Mouse (Mus musculus) megakaryocyte, adult 5-6 weeks (primary cell): ENCODE results near the gene Gm14569. TPM values are rescaled to one million over a fixed set of nuclear protein-coding genes. Genes with fewer than 3 reads are reported as not detected.

Experiments used
- total RNA-seq, 2 experiments: library from RNA; stranded (forward) in 1 of 2; stranded (reverse) in 1 of 2; fragments of 153-499, 151-499 nt in 1 of 2; fragments of 221-1000, 200-1000 nt in 1 of 2; gene quantifications; 2 replicates each; pipeline versions ENCODE4 v1.2.3 to v1.2.4; 2015 to 2017

Gm14569 gene
- total RNA-seq, 2 experiments from 2014 or later, result not detected

Other genes with a start within 250 kb of the Gm14569 start
- 10.9 and 11.1 TPM in 2 replicates for gene Lonrf3, start 163.5 kb downstream of the Gm14569 start, total RNA-seq (2015)
- 23.8 and 25.8 TPM in 2 replicates for gene Lonrf3, start 163.5 kb downstream of the Gm14569 start, total RNA-seq (2017)
- gene Gm6268, start 90.5 kb downstream of the Gm14569 start, total RNA-seq (2015), result not detected in 2 replicates
- not detected in 2 replicates for gene Gm6268, start 90.5 kb downstream of the Gm14569 start, total RNA-seq (2017)
- 40.1 and 45.5 TPM in 2 replicates for gene Pgrmc1, start 106.4 kb upstream of the Gm14569 start, total RNA-seq (2015)
- 29.4 and 47.8 TPM in 2 replicates for gene Pgrmc1, start 106.4 kb upstream of the Gm14569 start, total RNA-seq (2017)
- gene Akap17b, start 153.6 kb upstream of the Gm14569 start, total RNA-seq (2015), result 0.59 and 1.9 TPM in 2 replicates
- gene Akap17b, start 153.6 kb upstream of the Gm14569 start, total RNA-seq (2017), result 1.1 and 3.8 TPM in 2 replicates